Mouse (Mus musculus) spleen, postnatal 14 days (tissue): ENCODE results near the gene Cdk5rap3.
A peak's percentile ranks its signal among the peaks of the same experiment; 100 is the strongest.

Source experiments
- DNase-seq, 2 experiments: peaks; one replicate each; pipeline ENCODE4 v3.0.0; 2021 to 2022; ENCODE audit warnings: low spot score in 2 of 2

The Cdk5rap3 gene

DNA sequence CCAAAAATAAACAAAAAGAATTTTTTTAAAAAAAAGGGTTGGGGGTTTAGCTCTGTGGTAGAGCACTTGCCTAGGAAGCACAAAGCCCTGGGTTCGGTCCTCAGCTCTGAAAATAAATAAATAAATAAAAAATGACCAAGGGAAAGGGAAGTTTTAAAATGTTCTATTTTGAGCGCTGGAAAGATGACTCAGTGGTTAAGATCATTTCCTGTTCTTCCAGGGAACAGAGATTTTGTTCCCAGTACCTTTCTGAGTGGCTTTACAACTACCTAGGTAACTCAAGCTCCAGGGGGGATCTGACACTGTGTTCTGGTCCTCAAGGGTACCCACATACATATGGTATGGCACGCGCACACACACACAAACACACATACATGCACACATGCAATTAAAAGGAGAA lies 20.4 kb downstream of the Cdk5rap3 start:
- DNase-seq, result no peak

GRCm38 (mm10) chr11:96893203-96893842 lies 23.0 kb downstream of the Cdk5rap3 start:
- no peak for DNase-seq

DNA sequence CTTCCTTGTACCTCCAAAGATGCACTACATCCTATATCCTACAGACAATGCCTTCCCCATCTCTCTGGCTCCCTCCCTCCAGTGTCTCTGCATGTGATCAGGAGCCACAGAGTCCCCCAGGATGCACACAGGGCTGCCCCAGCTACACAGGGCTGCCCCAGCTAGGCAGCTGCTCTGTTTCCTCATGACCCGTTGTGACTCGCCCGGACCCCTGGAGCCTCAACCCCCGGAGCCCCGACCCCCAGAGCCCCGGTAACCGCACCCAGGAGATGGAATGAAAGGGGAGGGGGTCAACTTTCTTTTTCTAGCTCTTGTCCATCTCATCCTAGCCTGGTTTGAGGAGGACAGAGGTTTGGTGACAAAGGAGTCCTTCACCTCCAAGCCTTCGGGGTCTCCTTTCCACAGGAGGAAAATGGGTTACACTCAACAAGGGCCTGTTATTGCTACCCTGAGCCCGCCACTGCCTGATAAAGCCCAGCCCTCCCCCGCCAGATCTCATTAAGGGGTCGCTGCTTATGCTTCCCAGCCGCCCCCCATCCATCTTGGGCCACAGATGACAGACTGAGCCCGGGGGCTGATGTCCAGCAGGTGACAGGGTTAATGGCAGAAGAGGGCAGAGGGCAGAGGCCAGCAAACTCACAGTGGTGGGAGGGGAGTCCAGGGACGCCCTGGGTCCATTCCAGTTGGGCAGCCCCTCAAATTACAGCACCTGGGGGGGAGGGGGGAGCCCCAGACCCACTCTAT lies 24.3 kb downstream of the Cdk5rap3 start:
- no peak for DNase-seq

- no peak for DNase-seq
These were observed 29.3 kb downstream of the Cdk5rap3 start for GRCm38 (mm10) chr11:96886942-96887546.

DNA sequence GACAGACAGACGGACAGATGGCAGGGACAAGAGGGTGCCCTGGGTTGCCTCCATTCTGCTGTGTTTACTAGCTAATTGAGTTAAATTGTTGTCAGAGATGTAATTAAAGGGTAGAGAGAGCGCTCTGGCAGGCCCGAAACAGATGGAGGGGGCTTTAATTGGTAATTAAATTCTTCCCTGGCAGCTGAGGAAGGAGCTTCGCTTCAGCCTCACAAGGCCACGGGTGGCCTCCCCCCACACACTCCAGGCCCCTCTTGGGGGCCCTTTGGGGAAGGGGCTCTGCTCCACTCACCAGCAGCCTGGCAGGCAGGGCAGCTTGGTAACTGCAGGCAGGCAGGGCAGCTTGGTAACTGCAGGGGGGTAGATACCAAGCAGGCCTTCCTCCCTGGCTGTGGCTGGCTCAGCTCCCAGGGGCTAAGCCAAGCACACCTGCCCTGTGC lies 30.4 kb downstream of the Cdk5rap3 start:
- DNase-seq, result no peak

- DNase-seq, result no peak
These were observed 36.0 kb downstream of the Cdk5rap3 start for GRCm38 (mm10) chr11:96880296-96880695.

DNA sequence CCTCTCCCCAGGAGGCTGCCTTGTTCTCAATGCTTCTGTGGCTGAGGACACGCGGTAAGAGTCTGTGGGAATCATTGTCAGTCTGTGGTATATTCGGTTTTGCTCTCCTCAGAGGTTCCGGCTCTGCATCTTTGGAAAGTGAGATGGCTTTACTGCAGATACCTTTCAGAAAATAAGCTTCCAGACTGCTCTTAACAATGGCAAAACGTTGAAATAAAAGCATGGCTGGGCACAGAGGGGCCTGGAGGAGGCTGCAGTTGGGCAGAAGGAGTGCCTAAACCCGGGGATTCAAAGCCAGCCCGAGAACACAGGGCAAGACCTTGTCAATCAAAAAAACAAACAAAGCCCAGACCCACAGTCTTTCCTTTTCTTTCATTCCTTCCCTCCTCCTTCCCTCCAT lies 36.9 kb downstream of the Cdk5rap3 start:
- DNase-seq, result no peak

GRCm38 (mm10) chr11:96878715-96879114 lies 37.6 kb downstream of the Cdk5rap3 start:
- DNase-seq, result no peak

DNA sequence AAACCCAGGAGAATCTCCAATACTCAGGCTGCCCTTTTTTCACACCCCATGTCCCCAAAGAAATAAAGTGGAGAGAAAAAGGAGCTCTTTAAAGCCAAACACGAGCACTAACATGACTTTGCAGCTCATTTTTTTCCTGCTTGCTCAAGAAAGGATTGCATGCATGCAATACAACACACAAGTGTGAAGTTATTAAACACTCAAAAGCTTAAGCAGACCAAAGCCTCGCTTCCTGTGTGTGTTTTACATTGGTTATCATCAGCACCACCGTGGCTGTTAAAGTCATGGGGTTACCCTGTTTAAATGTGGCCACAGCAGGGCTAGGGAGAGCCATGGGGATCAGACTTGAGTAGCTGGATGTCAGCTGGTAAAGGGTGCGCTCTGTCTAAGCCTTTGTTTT lies 39.2 kb downstream of the Cdk5rap3 start:
- no peak for DNase-seq

- DNase-seq, result no peak
These were observed 39.8 kb downstream of the Cdk5rap3 start for GRCm38 (mm10) chr11:96876300-96877040.

- DNase-seq, result peak in 1 of 2 experiments; percentile 22
These were observed 40.6 kb downstream of the Cdk5rap3 start for GRCm38 (mm10) chr11:96875745-96876144.

- no peak for DNase-seq
These were observed 41.0 kb downstream of the Cdk5rap3 start for GRCm38 (mm10) chr11:96875270-96875669.

DNA sequence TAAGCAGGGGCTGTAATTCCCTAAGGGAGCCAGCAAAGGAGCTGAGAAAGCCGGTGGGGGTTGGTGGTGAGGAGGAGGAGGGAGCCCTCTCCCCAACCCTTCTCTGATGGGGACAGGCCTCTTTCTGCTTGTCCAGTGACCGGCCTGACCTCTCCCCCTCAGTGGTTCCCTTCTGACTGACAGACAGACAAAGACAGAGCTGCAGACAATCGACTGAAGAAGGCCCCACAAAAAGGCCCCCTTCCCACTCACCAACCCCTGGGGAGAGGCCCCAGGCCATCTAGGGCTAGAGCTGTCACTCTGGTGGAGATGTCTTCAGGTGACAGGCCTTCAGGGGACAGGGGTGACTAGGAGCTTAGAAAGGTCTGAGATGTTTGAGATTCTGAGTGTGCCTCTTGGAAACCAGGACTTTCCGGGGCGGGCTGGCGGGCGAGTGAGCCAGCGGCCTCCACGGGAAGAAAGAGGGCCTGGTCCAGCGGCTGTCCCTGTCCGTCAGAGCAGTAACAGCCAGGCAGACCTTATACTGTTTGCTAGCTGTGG lies 42.6 kb downstream of the Cdk5rap3 start:
- no peak for DNase-seq

DNA sequence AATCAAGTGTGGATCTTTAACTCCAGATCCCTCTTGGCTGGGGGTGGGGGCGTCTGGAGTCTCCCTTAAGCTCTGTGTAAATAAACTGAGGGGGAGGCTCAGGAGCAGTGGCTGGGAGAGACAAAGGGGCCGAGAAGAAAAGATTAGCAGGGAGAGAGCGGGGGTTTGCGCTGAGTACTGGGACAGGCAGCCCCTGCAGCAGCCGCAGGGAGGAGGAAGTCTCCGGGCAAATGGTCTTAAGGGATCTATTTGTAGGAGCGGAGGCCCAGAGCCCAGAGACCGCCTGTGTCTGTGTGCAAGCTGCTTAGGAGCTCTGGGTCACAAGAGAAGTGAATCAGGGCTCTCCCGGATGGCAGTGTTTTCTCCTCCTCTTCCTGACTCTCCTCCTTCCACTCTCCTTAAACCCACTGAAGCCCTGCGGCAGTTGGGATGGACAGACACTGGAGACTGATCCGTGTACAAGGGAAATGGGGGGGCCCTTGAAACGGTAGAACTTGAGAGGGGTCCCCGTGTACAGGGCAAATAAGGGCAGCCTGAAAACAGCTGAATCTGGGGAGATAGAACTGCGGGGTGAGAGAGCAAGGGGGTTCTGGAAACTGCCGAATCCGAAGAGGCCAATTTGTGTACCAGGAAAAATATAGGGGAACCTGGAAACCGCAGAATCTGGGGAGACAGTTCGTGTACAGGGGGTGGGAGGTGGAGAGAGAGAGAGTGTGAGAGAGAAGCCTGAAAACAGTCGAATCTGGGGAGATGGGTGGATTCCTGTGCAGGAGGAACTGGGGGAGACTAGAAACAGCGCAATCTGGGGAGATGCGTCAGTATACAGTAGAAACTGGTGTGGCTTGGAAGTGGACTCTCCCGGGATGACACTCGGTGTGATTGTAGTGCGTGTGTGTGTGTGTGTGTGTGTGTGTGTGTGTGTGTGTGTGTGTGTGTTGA lies 43.6 kb downstream of the Cdk5rap3 start:
- DNase-seq, result no peak

- DNase-seq, result peak in 1 of 2 experiments; percentile 50
These were observed 49.1 kb downstream of the Cdk5rap3 start for GRCm38 (mm10) chr11:96867149-96867548.

- no peak for DNase-seq
These were observed 52.9 kb downstream of the Cdk5rap3 start for GRCm38 (mm10) chr11:96863206-96863995.

DNA sequence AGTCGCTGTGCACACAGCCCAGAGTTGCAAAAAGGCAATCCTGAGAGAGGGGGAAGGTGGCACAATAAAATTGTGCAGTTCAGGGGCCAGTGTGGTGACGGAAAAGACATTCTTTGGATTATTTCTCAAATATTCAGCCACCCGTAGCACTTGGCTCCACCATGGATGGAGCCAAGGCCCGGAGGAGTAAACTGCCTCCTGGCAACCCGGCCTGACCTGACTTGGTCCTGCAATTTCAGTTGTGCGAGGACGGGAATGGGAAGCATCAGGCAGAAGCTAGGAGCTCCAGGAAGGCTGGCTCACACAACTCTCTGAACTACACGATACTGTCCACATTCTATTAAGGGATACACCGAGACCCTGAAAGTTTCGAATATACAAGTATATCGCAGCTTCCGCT lies 53.8 kb downstream of the Cdk5rap3 start:
- no peak for DNase-seq

DNA sequence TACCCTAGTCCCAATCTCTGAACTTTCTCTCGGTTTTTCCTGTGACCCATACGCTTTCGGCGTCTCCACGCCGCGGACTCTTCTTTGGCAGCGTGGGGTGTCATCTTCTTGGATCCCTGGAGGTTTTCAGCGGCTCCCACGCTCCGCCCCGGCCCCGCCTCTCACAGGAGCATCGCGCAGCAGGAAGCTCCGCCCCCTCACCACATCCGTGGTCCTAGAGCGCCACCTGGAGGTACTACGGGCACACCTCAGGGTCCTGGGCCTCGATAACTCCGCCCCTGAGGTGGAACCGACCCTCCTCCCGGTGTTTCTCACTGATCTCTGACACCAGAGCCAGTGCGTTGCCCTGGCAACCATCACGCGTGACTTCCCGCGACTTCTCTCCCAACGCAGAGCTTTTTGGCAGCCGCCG lies 54.4 kb downstream of the Cdk5rap3 start:
- peak; percentile 90 to 95 for DNase-seq

GRCm38 (mm10) chr11:96861446-96861845 lies 54.9 kb downstream of the Cdk5rap3 start:
- DNase-seq, result no peak

- peak; percentile 42 to 68 for DNase-seq
These were observed 55.7 kb downstream of the Cdk5rap3 start for GRCm38 (mm10) chr11:96860564-96860963.
